Mouse (Mus musculus): ENCODE data around the gene Tnrc6c. TPM values are rescaled to one million over a fixed set of nuclear protein-coding genes. Genes with fewer than 3 reads are reported as not detected.

The Tnrc6c gene
- total and polyA plus RNA-seq, 2 experiments from 2014 or later = 19.9 to 71.6 TPM

DNA sequence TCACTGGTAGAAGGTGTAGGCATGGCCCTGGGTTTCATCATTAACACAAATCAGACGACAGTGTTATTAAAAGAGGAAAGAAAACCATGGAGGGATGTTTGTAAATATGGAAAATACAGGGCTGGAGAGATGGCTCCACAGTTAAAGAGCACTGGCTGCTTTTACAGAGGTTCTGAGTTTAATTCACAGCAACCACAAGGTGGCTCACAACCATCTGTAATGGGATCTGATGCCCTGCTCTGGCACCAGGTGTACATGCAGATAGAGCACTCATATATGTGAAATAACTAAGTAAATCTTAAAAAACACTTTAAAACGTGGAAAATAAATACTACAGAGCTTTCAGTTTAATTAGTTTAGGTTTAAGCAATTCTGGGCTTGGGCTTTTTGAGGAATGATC, 24.7 kb downstream of the Tnrc6c start:
- DNase-seq = no peak

DNA sequence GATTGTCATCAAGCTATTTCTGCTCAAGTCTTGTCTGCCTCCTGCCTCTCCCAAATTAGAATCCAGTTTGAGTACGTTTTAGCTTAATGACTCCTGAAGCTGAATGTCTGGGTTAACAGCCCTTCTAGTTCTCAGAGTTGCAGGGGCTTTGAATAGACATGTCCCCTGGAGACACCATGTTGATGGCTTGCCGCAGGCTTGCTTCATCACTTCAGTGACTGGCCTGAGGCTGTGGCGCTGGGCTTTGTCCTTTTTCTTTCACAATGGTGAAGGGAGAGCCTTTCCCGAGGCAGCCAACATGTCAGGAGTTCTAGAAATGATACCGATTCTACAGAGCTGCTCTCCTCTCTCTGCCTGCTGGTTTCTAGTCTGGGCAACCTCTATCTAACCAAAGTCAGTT, 30.6 kb downstream of the Tnrc6c start:
- Histone ChIP-seq H3K36me3 (ENCODE audit: insufficient read depth) (no peaks in the 10 kb centered on the region), H3K27me3 (ENCODE audit: insufficient read depth, low read length) (no peaks in the 10 kb centered on the region), H3K4me3 (ENCODE audit: low read depth, low read length) (no peak overlapping the region), H3K4me1 (ENCODE audit: insufficient read depth) (peaks cover 3% of the 10 kb centered on the region; the same call in 1 of the 2 replicates), H3K9ac (no peak overlapping the region), H3K4me2 (ENCODE audit: low read depth) (no peak overlapping the region), H3K9me3 (ENCODE audit: low read length) (no peaks in the 10 kb centered on the region), H3K27ac (ENCODE audit: low read depth, low read length) (peak overlapping the region; percentile 31; the same call in 1 of the 2 replicates)
- 21% methylated on average over 5 of the region's 5 CpGs for WGBS
- ATAC-seq (no peak), DNase-seq (no peak)
- no peak for TF ChIP-seq CTCF (IDR thresholded peaks at IDR 0.05; ENCODE audit: low read depth)

More for the DNA sequence above, 24.7 kb downstream of the Tnrc6c start:
- H3K9me3 ChIP-seq (ENCODE audit: low read length) = no peaks in the 10 kb centered on the region
- H3K4me1 ChIP-seq (ENCODE audit: insufficient read depth) = peaks cover 4% of the 10 kb centered on the region; the same call in 1 of the 2 replicates
- no peaks in the 10 kb centered on the region for H3K27me3 ChIP-seq (ENCODE audit: insufficient read depth, low read length)
- no peak overlapping the region for H3K4me2 ChIP-seq (ENCODE audit: low read depth)
- no peak for ATAC-seq
- 60% methylated on average over 2 of the region's 2 CpGs for WGBS
- TF ChIP-seq CTCF (IDR thresholded peaks at IDR 0.05; ENCODE audit: low read depth) = peak; percentile 53
- no peak overlapping the region for H3K27ac ChIP-seq (ENCODE audit: low read depth, low read length)
- no peak overlapping the region for H3K9ac ChIP-seq
- H3K4me3 ChIP-seq (ENCODE audit: low read depth, low read length) = no peak overlapping the region
- no peaks in the 10 kb centered on the region for H3K36me3 ChIP-seq (ENCODE audit: insufficient read depth)

DNA sequence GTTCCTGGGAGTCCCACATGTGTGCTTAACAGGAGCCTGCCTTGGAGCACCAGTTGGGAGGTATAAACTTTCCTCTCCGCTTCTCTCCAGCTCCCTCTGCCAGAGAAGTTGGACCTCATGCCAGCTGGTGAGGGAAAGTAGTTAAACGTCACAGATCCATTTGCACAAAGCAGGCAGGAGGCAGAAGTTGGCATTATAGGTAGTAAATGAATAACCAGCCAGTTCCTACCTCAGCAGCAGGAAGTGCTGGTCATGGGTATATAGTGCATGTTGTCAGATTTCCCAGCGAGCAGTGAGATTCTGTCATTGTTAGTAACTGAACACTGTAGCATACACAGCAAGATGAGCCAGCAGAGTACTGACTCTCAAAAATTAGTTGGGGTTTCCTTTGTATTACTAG, 31.4 kb downstream of the Tnrc6c start:
- 0 out of 2 replicates have a peak overlapping the region, but pooled peaks have one; percentile 1 for H3K27ac ChIP-seq (ENCODE audit: low read depth, low read length)
- H3K36me3 ChIP-seq (ENCODE audit: insufficient read depth) = no peaks in the 10 kb centered on the region
- DNase-seq (peak; percentile 17), ATAC-seq (no peak)
- H3K9me3 ChIP-seq (ENCODE audit: low read length) = no peaks in the 10 kb centered on the region
- no peak overlapping the region for H3K4me2 ChIP-seq (ENCODE audit: low read depth)
- H3K4me1 ChIP-seq (ENCODE audit: insufficient read depth) = peaks cover 3% of the 10 kb centered on the region; the same call in 1 of the 2 replicates
- no peak overlapping the region for H3K4me3 ChIP-seq (ENCODE audit: low read depth, low read length)
- 35% methylated on average over 3 of the region's 3 CpGs for WGBS
- no peak overlapping the region for H3K9ac ChIP-seq
- no peak for TF ChIP-seq CTCF (IDR thresholded peaks at IDR 0.05; ENCODE audit: low read depth)
- no peaks in the 10 kb centered on the region for H3K27me3 ChIP-seq (ENCODE audit: insufficient read depth, low read length)

DNA sequence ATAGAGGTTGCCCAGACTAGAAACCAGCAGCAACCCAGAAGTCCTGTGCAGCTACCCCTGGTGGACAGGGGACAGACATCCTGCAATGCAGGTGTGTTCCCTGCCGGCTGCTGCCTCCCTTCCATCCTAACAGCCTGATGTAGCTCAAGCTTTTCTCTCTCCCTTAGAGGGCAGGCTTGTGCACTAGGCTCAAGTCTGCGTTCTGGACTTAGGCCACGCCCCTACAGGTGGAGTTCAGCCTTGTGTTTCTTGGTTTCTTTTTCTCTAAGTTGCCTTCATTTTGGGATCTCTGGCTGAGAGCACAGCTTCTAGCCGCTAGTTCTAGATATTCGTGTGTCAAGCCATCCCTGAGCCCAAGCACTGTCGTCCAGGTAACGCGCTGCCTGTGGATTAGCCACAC, 31.9 kb downstream of the Tnrc6c start:
- no peak for DNase-seq
- WGBS = 64% methylated on average over 8 of the region's 8 CpGs
- Histone ChIP-seq H3K4me3 (ENCODE audit: low read depth, low read length) (no peak overlapping the region), H3K4me2 (ENCODE audit: low read depth) (no peak overlapping the region), H3K9ac (no peak overlapping the region), H3K4me1 (ENCODE audit: insufficient read depth) (peaks cover 3% of the 10 kb centered on the region; the same call in 1 of the 2 replicates), H3K27me3 (ENCODE audit: insufficient read depth, low read length) (no peaks in the 10 kb centered on the region), H3K27ac (ENCODE audit: low read depth, low read length) (no peak overlapping the region), H3K9me3 (ENCODE audit: low read length) (no peaks in the 10 kb centered on the region), H3K36me3 (ENCODE audit: insufficient read depth) (no peaks in the 10 kb centered on the region)
- ATAC-seq = no peak
- TF ChIP-seq CTCF (IDR thresholded peaks at IDR 0.05; ENCODE audit: low read depth) = peak; percentile 49; the same call in 1 of the 2 replicates

DNA sequence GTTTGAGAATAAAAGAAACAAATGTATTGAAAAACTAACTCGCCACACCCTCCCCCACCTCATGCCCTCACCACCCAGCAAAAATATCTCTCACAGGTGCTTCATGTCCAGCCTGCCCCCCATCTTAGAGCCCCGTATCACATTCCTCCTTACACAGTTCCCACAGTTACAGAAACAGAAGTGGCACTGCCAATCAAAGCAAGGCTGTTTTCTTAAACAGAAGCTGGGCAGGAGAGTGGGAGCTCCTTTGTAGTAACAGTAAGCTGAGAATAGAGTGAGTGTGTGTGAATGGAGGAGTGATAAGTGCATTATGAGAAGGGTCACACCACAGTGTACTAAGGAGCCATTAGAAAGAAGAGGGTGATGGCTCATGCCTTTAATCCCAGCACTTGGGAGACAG, 34.5 kb downstream of the Tnrc6c start:
- DNase-seq (no peak), ATAC-seq (no peak)
- Histone ChIP-seq H3K4me1 (ENCODE audit: insufficient read depth) (peaks cover 3% of the 10 kb centered on the region; the same call in 1 of the 2 replicates), H3K9ac (no peak overlapping the region), H3K4me2 (ENCODE audit: low read depth) (no peak overlapping the region), H3K36me3 (ENCODE audit: insufficient read depth) (no peaks in the 10 kb centered on the region), H3K27ac (ENCODE audit: low read depth, low read length) (no peak overlapping the region), H3K9me3 (ENCODE audit: low read length) (no peaks in the 10 kb centered on the region), H3K27me3 (ENCODE audit: insufficient read depth, low read length) (no peaks in the 10 kb centered on the region), H3K4me3 (ENCODE audit: low read depth, low read length) (no peak overlapping the region)
- WGBS = 53% methylated on average over 2 of the region's 2 CpGs
- no peak for TF ChIP-seq CTCF (IDR thresholded peaks at IDR 0.05; ENCODE audit: low read depth)

DNA sequence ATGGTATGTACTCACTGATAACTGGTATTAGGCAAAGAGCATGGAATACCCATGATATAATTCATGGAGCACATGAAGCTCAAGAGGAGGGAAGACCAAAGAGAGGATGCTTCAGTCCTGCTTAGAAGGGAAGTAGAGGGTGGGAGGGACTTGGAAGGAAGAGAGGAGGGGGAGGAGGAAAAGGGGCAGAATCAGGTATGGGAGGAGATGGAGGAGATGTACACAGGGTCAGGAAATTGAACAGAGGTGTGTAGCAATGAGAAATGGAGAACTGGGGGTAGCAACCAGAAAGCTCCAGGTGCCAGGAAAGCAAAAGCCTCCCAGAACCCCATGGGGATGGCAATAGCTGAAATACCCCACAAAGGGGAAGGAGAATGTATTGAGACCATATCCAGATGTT, 37.2 kb downstream of the Tnrc6c start:
- Histone ChIP-seq H3K27me3 (ENCODE audit: insufficient read depth, low read length) (no peaks in the 10 kb centered on the region), H3K36me3 (ENCODE audit: insufficient read depth) (no peaks in the 10 kb centered on the region), H3K4me3 (ENCODE audit: low read depth, low read length) (no peak overlapping the region), H3K27ac (ENCODE audit: low read depth, low read length) (no peak overlapping the region), H3K9me3 (ENCODE audit: low read length) (no peaks in the 10 kb centered on the region), H3K9ac (no peak overlapping the region), H3K4me2 (ENCODE audit: low read depth) (no peak overlapping the region), H3K4me1 (ENCODE audit: insufficient read depth) (0 out of 2 replicates have a peak, but pooled peaks cover 3% of the 10 kb centered on the region)
- DNase-seq (no peak), ATAC-seq (no peak)
- no peak for TF ChIP-seq CTCF (IDR thresholded peaks at IDR 0.05; ENCODE audit: low read depth)

DNA sequence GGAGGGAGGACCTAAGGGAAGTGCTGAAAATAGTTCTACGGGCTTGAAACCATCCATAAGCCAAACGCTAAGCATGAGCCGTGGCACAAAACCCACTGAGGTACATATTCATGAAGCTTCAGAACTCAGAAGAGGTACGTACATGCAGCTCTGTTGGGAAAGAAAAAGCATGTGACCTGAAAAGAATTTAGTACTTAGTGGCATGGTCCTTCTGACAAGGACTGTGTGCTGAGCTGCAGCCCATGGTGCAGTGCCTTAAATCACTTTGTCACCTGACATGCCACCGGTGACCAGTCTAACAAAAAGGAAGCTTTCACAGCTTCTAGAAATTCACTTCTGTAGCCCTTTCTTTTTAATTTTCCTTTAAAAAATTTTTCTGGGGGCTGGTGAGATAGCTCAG, 40.0 kb downstream of the Tnrc6c start:
- TF ChIP-seq CTCF (IDR thresholded peaks at IDR 0.05; ENCODE audit: low read depth) = no peak
- Histone ChIP-seq H3K9me3 (ENCODE audit: low read length) (no peaks in the 10 kb centered on the region), H3K27ac (ENCODE audit: low read depth, low read length) (no peak overlapping the region), H3K9ac (no peak overlapping the region), H3K36me3 (ENCODE audit: insufficient read depth) (no peaks in the 10 kb centered on the region), H3K27me3 (ENCODE audit: insufficient read depth, low read length) (no peaks in the 10 kb centered on the region), H3K4me2 (ENCODE audit: low read depth) (no peak overlapping the region), H3K4me1 (ENCODE audit: insufficient read depth) (0 out of 2 replicates have a peak, but pooled peaks cover 3% of the 10 kb centered on the region), H3K4me3 (ENCODE audit: low read depth, low read length) (no peak overlapping the region)
- 75% methylated on average over 5 of the region's 5 CpGs for WGBS
- DNase-seq (no peak), ATAC-seq (no peak)
